Mouse (Mus musculus) neural tube, embryonic 14.5 days (tissue): ENCODE results near the gene Dnah7b. TPM values are rescaled to one million over a fixed set of nuclear protein-coding genes. Genes with fewer than 3 reads are reported as not detected.
"Not testable (repeated sequence)": the region's sequence is repeated elsewhere in the genome, so short reads cannot be mapped to it uniquely, and the experiment has no call there.

Experiments used
- ATAC-seq: fragments of 200-750 bp; cut with Nextera tagmentation; 2 replicates; pipeline ENCODE4 v1.8.0; 2017; ENCODE audit warnings: low read depth, mild to moderate bottlenecking, moderate TSS enrichment, moderate library complexity
- H3K27ac ChIP-seq: fragments of 300-500 bp; sonication (generic); 2 replicates; pipeline ENCODE4 v1.5.1; 2014; ENCODE audit warnings: low read depth, mild to moderate bottlenecking, control low read depth, low read length, moderate library complexity, mixed read lengths
- H3K27me3 ChIP-seq: fragments of 300-500 bp; sonication (generic); 2 replicates; pipeline ENCODE4 v1.6.1; 2014; ENCODE audit warnings: low read length; ENCODE audit not compliant: control insufficient read depth, insufficient read depth
- H3K36me3 ChIP-seq: fragments of 300-500 bp; sonication (generic); 2 replicates; pipeline ENCODE4 v1.6.1; 2014; ENCODE audit warnings: low read length, mixed read lengths; ENCODE audit not compliant: control insufficient read depth, insufficient read depth
- H3K4me1 ChIP-seq: fragments of 300-500 bp; sonication (generic); 2 replicates; pipeline ENCODE4 v1.6.1; 2014; ENCODE audit warnings: low read length; ENCODE audit not compliant: control insufficient read depth, insufficient read depth
- H3K4me2 ChIP-seq: fragments of 300-500 bp; sonication (generic); 2 replicates; pipeline ENCODE4 v1.6.1; 2014; ENCODE audit warnings: mild to moderate bottlenecking, low read depth, low read length, control low read depth
- H3K4me3 ChIP-seq: fragments of 300-500 bp; sonication (generic); 2 replicates; pipeline ENCODE4 v1.5.1; 2014; ENCODE audit warnings: low read depth, low read length, control low read depth, mixed read lengths
- H3K9ac ChIP-seq: fragments of 300-500 bp; sonication (generic); replicated peaks from 2 replicates; pipeline ENCODE4 v1.6.1; 2014; ENCODE audit warnings: low read depth, mild to moderate bottlenecking, control low read depth, low read length, mixed read lengths
- H3K9me3 ChIP-seq: fragments of 300-500 bp; sonication (generic); 2 replicates; pipeline ENCODE4 v1.6.1; 2016; ENCODE audit warnings: low read length; ENCODE audit not compliant: control insufficient read depth
- WGBS: fragments of 180-500 bp; shearing (Covaris S2); extraction: QIAGEN DNeasy Blood & Tissue Kit; methylation state at CpG from one replicate; pipeline ENCODE4 v1.1.7; 2014; 5-methylcytosine and 5-hydroxymethylcytosine counted together
- polyA plus RNA-seq: library from polyadenylated mRNA; unstranded; fragments of >200 nt; fragmentation: Nextera tagmentation; extraction: Ambion mirVana; gene quantifications from 2 replicates; pipeline ENCODE4 v1.2.1, GENCODE M21; 2014

The Dnah7b gene
- polyA plus RNA-seq, 1 experiment from 2014 or later = 6.8 TPM

DNA sequence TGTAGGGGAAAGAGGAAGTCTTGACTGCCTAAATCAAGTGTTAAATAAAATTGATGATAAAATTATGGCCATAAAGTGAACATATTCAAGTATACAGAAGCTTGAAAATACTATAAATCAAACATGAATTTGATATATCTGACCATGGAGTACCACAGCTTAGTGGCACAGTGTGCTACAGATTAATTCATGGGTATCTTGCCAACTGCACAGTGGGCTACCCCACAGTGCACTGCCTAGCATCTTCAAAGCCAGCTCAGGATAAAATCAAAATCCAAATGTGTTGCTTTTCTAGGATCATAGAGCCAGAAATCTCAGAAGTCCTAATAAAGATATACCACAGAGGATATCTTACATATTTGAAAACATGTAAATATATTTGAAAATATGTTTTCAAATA, 46.5 kb downstream of the Dnah7b start:
- not testable (repeated sequence) for H3K27me3 ChIP-seq, H3K4me1 ChIP-seq, H3K27ac ChIP-seq, H3K9me3 ChIP-seq, H3K9ac ChIP-seq, H3K36me3 ChIP-seq, H3K4me3 ChIP-seq, H3K4me2 ChIP-seq, ATAC-seq

DNA sequence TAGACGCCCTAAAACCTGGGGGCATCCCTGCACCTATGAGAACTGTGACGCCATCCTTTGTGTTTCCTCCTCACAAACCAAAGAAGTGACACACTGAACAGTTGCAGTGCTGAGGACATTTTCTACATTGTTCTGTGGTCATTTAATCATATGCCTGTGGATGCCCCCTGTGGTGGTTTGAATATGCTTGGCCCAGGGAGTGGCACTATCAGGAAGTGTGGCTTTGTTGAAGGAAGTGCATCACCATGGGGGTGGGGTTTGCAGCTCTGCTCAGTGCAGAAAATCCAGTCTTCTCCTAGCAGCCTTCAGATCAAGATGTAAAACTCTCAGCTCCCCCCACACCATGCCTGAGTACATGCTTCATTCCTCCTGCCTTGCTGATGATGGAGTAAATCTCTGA, 51.1 kb downstream of the Dnah7b start:
- ATAC-seq, H3K27ac ChIP-seq: not testable (repeated sequence)
- WGBS = 94% methylated on average over 2 of the region's 2 CpGs

DNA sequence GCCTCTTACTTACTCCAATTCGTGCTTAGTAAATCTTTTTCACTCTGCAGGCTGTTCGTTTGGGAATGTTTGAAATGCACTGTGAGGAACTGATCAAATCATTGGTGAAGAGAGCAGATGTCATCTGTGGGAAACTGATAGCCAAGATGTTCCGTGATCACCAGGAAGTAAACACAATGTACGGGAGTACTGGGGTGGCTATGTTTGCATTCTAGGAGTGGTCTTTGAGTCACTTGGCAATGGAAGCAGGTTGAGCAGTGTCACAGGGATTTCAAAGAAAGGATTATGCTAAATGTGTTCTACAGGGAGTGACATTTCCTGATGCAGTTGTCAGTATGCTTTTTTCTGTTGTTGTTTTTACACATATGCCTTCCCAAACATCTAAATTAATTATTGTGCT, 61.9 kb downstream of the Dnah7b start:
- H3K9ac ChIP-seq = no peak overlapping the region
- H3K9me3 ChIP-seq = no peaks in the 10 kb centered on the region
- no peak overlapping the region for H3K4me2 ChIP-seq
- 81% methylated on average over 4 of the region's 4 CpGs for WGBS
- ATAC-seq = no peak
- H3K27me3 ChIP-seq = no peaks in the 10 kb centered on the region
- H3K4me1 ChIP-seq = no peaks in the 10 kb centered on the region
- no peaks in the 10 kb centered on the region for H3K36me3 ChIP-seq
- no peak overlapping the region for H3K27ac ChIP-seq
- H3K4me3 ChIP-seq = no peak overlapping the region

More for the DNA sequence above, 51.1 kb downstream of the Dnah7b start:
- H3K4me1 ChIP-seq, H3K4me2 ChIP-seq, H3K36me3 ChIP-seq, H3K27me3 ChIP-seq, H3K4me3 ChIP-seq, H3K9me3 ChIP-seq, H3K9ac ChIP-seq: not testable (repeated sequence)

DNA sequence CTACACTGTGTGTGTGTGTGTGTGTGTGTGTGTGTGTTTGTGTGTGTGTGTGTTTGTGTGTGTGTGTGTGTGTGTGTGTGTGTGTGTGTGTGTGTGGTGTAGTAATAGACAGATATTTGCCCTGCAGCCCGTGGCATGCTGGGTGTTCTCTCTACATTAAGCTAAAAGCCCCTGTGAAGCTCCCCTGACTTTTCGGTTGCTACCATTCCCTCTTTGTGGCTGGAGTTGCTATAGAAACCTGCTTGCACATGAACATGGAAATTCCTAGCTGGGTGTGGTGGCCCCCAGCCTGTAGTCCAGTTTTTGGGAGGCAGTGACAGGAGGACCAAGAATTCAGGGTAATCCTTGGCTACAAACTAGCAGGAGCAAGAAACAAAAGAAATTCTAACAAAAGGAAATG, 130.7 kb downstream of the Dnah7b start:
- not testable (repeated sequence) for H3K9me3 ChIP-seq, H3K4me3 ChIP-seq, H3K9ac ChIP-seq, H3K4me1 ChIP-seq, ATAC-seq, H3K27ac ChIP-seq, H3K36me3 ChIP-seq, H3K27me3 ChIP-seq, H3K4me2 ChIP-seq
- WGBS = 22% methylated on average over 2 of the region's 2 CpGs

DNA sequence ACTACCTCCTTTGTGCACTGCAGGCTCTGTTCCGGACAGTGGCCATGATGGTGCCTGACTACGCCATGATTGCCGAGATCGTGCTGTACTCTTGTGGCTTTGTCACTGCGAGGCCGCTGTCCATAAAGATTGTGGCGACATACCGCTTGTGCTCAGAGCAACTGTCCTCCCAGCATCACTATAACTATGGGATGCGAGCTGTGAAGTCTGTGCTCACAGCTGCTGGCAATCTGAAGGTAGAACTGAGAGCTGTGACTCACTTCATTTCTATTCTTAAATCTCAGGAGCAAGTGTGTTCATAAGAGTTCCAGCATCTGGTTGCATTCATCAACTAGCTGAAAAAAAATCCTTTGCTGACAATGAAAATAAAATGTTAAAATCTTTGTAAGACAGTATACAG, 135.1 kb downstream of the Dnah7b start:
- H3K9ac ChIP-seq, ATAC-seq, H3K27ac ChIP-seq, H3K4me2 ChIP-seq, H3K9me3 ChIP-seq, H3K27me3 ChIP-seq, H3K4me1 ChIP-seq, H3K4me3 ChIP-seq, H3K36me3 ChIP-seq: not testable (repeated sequence)
- 88% methylated on average over 9 of the region's 9 CpGs for WGBS

DNA sequence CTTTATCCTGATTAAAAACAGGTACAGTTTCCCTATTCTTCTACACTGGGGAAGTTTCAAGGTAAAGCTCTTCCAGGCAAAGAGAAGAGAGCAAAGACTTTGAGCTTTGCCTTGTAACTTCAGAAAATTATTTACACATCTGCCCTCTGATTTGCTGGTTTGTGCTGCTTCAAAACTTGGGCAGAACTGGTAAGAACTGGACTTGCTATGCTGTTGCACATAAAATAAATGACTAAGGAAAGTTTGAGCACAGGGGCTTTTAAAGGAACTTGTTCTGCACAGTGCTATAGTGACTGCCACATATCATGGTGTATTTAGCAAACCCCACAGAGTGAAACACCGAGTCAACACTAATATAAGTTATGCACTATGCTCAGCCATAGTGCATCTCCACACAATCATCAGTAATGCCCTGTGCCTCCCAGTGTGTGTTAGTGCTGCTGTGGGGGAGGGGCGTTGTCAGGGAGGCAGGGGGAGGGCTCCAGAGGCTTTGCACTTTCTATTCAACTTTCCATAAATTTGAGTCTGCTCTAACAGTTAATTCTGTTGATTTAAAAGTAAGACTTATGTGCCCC, 144.0 kb downstream of the Dnah7b start:
- ATAC-seq = peak; percentile 24; the same call in 1 of the 2 replicates
- not testable (repeated sequence) for H3K9ac ChIP-seq, H3K4me1 ChIP-seq, H3K36me3 ChIP-seq, H3K4me2 ChIP-seq, H3K4me3 ChIP-seq, H3K27me3 ChIP-seq, H3K9me3 ChIP-seq, H3K27ac ChIP-seq
- WGBS = 66% methylated on average over 2 of the region's 2 CpGs

DNA sequence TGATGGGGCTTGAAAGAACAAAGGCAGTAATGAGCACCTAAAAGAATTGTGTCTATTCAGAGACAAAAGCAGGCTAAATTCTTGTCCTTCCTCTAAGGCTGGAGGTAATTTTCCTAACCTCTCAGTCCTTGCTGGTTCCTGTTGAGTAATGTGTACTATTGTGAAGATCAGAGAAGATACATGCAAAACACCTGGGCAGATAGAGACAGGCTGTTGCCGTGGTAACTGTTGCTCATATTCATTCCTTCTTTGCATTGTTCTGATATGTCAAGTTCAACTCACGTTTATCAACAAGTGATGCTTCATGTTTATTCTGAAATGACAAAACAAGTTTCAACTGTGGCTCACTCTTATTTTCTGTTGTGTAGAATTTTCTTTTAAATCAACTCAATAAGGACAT, 156.6 kb downstream of the Dnah7b start:
- not testable (repeated sequence) for H3K27me3 ChIP-seq, H3K4me3 ChIP-seq, H3K9me3 ChIP-seq, H3K4me2 ChIP-seq, ATAC-seq, H3K27ac ChIP-seq, H3K4me1 ChIP-seq, H3K36me3 ChIP-seq, H3K9ac ChIP-seq
- 88% methylated on average over 2 of the region's 2 CpGs for WGBS

DNA sequence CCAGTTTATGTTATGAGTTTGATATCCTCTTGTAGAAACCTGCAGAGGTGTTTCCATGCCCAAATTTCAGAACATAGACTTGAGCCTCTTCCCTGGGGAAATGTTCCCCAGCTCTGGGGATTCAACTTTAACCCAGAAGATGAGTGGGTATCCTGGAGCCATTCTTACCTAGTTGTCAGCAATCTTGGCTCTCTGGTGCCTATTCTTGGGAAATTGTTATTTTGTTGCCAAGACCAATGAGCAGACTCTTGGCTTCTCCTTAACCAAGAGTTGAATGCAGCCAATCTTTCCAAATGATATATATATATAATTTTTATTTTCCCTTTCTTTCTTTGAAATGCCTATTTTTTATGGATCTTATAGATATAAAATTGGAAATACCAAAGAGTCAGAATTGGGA, 160.0 kb downstream of the Dnah7b start:
- not testable (repeated sequence) for H3K27ac ChIP-seq, H3K4me2 ChIP-seq, H3K36me3 ChIP-seq, H3K9ac ChIP-seq, H3K9me3 ChIP-seq, H3K27me3 ChIP-seq, ATAC-seq, H3K4me3 ChIP-seq, H3K4me1 ChIP-seq

DNA sequence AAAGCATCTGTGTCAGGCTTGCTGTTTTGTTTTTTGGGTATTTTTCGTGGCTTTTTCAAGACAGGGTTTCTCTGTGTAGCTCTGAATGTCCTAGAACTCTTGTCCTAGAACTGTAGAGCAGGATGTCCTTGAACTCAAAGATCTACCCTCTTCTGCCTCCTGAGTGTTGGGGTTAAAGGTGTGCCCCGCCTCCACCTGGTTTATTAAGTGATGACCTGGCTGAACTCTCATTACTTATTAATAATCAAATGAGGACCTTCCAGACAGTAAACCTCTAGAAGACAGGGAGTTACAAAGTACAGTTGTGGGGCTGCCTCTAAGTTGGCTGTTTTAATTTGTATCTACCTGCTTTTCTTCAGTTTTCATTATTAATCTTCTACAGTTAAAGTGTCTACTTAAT, 202.7 kb downstream of the Dnah7b start:
- not testable (repeated sequence) for H3K9ac ChIP-seq, H3K27me3 ChIP-seq, H3K27ac ChIP-seq, H3K4me3 ChIP-seq, H3K4me1 ChIP-seq, ATAC-seq, H3K9me3 ChIP-seq, H3K4me2 ChIP-seq, H3K36me3 ChIP-seq
- 84% methylated on average over 2 of the region's 2 CpGs for WGBS

DNA sequence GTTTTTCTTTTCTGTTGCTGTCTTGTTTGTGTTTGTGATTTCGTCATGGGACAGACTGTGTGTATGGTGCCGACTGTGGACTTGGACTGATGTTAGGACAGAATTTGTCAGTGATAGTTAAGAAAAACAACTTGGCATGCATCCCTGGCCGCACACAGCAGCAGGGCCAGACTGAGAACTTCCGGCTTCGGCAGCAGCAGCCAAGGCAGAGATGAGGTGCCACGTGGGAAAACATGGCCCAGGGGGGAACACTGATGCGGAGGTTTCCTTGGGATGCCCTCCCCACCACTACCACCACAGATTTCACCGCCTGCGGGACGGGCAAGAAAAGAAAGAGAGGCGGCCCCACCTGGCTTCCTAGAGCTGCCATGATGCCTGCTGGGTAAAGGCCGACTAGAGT, 205.8 kb downstream of the Dnah7b start:
- Histone ChIP-seq H3K27me3 (no peaks in the 10 kb centered on the region), H3K9ac (no peak overlapping the region)
- WGBS = 82% methylated on average over 12 of the region's 12 CpGs

More for the DNA sequence above, 205.8 kb downstream of the Dnah7b start:
- Histone ChIP-seq H3K9me3 (no peaks in the 10 kb centered on the region), H3K4me2 (no peak overlapping the region), H3K4me1 (no peaks in the 10 kb centered on the region), H3K27ac (no peak overlapping the region), H3K36me3 (no peaks in the 10 kb centered on the region), H3K4me3 (no peak overlapping the region)
- no peak for ATAC-seq
